Comparison of ENCODE assay signal across 16 mouse cellular contexts in genomic region chr3:62352876-62353275, GRCm38 (mm10).
"Had no signal": no experiment of that assay in that cellular context is flagged by ENCODE, and none has a peak within 500 bp of the region (broad histone marks: within the 10 kb centered on the region; RNA-seq: fewer than 3 reads in every experiment).

No protein-coding gene starts in this region.

- H3K9me3 ChIP-seq: neural tube, embryonic 13.5 days; neural tube, embryonic 15.5 days; stomach, embryonic 15.5 days had no signal

- DNase-seq: retina, postnatal 1 day; right cerebral cortex, adult 18-20 months; right cerebral cortex, postnatal 14 days; right cerebral cortex, postnatal 25 days; right cerebral cortex, postnatal 4 days; spleen, adult 18-20 months; thymus, adult 18-20 months; thymus, adult 2 months; thymus, postnatal 14 days; thymus, postnatal 25 days; thymus, postnatal 36 days; thymus, postnatal 4 days had no signal

- H3K4me3 ChIP-seq: neural tube, embryonic 13.5 days; neural tube, embryonic 15.5 days; stomach, embryonic 15.5 days had no signal

- H3K9ac ChIP-seq: neural tube, embryonic 13.5 days; neural tube, embryonic 15.5 days; stomach, embryonic 15.5 days had no signal

- H3K27me3 ChIP-seq: neural tube, embryonic 13.5 days; neural tube, embryonic 15.5 days; stomach, embryonic 15.5 days had no signal

- H3K36me3 ChIP-seq: neural tube, embryonic 13.5 days; neural tube, embryonic 15.5 days; stomach, embryonic 15.5 days had no signal

- H3K4me2 ChIP-seq: neural tube, embryonic 13.5 days; neural tube, embryonic 15.5 days; stomach, embryonic 15.5 days had no signal

- H3K27ac ChIP-seq: neural tube, embryonic 13.5 days; neural tube, embryonic 15.5 days; stomach, embryonic 15.5 days; stomach, postnatal 0 days had no signal

- H3K4me1 ChIP-seq: neural tube, embryonic 13.5 days; neural tube, embryonic 15.5 days; stomach, embryonic 15.5 days had no signal
